Mouse (Mus musculus) lung, postnatal 0 days (tissue): Measurements from ENCODE around the gene Sh3tc1.

ENCODE experiments used
- CTCF ChIP-seq: IDR thresholded peaks from 2 replicates; pipeline ENCODE4 v1.5.1; 2016; ENCODE audit warnings: antibody characterized with exemption, mild to moderate bottlenecking
- EP300 ChIP-seq: IDR thresholded peaks from 2 replicates; pipeline ENCODE4 v1.6.1; 2016; ENCODE audit warnings: antibody characterized with exemption, mild to moderate bottlenecking, control low read depth

DNA sequence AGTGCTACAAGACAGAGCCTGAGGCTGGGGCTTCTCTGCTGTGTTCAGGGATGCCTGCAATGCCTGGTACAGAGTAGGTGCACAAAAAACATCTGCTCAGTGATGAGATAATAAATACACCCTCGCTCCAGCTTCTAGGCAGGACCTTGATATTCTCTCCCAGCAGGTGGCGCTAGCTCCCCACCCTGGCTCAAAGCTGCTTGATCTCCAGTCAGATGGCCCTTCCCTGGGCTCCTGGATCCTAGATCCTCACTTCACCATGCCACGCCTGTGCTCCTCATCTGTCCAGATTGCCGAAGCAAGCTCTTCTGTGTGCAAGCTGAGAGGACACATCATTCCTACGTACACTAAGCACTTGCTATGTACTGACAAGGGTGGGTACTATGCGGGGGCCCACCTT is 38.7 kb downstream of the Sh3tc1 start:
- TF ChIP-seq CTCF (peak; percentile 91), EP300 (no peak)
